Mouse (Mus musculus): ENCODE data around the gene Igsf21.

Gene Igsf21

DNA sequence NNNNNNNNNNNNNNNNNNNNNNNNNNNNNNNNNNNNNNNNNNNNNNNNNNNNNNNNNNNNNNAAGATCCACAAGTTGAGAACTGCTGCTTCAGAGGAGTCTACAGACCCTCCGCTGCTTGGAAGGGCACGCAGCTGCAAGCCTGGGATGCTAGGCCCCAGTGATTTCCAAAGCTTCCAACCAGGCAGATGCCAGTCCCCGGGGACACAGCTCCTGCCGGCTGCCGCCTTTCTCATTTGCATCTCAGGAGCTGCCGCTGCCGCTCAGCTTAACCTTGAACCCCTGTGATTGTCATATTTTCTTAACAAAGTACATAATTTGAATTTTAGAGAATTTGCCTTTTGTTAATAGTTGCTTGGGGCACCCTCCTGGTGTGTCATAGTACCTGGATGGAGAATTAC is 259.7 kb downstream of the Igsf21 start:
- no peak for DNase-seq (ENCODE audit: low spot score in 2 of 2)

DNA sequence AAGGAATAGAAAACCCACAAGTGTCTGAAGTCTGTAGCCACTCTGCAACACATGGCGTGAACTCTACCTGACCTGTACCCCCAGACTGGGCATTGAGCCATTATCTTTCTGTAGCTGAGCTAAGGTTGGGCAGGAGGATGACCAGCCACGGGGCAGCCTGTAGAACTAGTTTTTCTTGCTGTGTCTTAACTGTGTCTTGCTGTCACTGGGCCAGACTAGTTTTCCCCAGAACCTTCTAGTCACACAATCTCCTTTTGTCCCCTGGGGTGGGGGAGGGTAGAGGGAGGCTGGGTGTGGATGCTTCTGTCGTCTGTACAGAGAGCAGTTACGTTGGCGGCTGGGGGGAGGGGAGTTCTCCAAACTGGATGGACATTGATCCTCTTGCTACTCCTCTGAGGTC is 267.9 kb downstream of the Igsf21 start:
- no peak for DNase-seq (ENCODE audit: low spot score in 2 of 2)

- no peak for DNase-seq (ENCODE audit: low spot score in 2 of 2)
Observed at GRCm38 (mm10) chr4:139977308-139977781, 269.2 kb downstream of the Igsf21 start.

All from spleen, postnatal 4 days (tissue).